Mouse (Mus musculus) spleen, adult 2 months (tissue): Measurements from ENCODE around the gene Alkbh7.

ENCODE experiments used
- CTCF ChIP-seq: fragments of 200-500 bp; IDR thresholded peaks from 2 replicates; pipeline ENCODE4 v1.5.1; 2011; ENCODE audit warnings: mild to moderate bottlenecking, inconsistent platforms; ENCODE audit not compliant: insufficient read depth, insufficient read length, insufficient replicate concordance; ENCODE audit errors: extremely low read depth
- POLR2A ChIP-seq: fragments of 200-500 bp; IDR thresholded peaks from 2 replicates; pipeline ENCODE4 v1.6.1; 2011; ENCODE audit warnings: low read depth, low read length, inconsistent platforms

DNA sequence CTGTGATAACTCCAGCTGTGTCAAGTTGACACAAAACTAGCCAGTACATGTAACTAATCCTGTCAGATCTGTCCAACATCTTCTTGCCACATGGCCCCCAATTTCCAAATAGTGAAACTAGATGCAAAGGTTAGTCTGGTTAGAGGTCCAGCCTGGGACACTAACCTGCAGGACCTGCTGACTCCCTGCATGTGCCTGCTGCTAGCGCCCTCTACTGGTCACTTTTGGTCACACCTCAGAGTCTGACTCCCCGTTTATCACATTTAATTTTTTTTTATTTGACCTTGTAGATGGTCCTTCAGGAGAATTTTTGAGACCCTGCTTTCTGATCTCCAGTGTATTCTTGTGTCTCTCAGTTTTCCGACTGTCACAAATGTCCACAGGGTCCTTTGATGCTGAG lies 46.2 kb upstream of the Alkbh7 start:
- peak; percentile 85; the same call in 1 of the 2 replicates for TF ChIP-seq CTCF
- no peak for TF ChIP-seq POLR2A
